Mouse (Mus musculus): ENCODE results near the gene Magix. TPM values are rescaled to one million over a fixed set of nuclear protein-coding genes. Genes with fewer than 3 reads are reported as not detected.

Gene Magix
- polyA plus RNA-seq, 1 experiment from 2014 or later: 0.74 TPM

DNA sequence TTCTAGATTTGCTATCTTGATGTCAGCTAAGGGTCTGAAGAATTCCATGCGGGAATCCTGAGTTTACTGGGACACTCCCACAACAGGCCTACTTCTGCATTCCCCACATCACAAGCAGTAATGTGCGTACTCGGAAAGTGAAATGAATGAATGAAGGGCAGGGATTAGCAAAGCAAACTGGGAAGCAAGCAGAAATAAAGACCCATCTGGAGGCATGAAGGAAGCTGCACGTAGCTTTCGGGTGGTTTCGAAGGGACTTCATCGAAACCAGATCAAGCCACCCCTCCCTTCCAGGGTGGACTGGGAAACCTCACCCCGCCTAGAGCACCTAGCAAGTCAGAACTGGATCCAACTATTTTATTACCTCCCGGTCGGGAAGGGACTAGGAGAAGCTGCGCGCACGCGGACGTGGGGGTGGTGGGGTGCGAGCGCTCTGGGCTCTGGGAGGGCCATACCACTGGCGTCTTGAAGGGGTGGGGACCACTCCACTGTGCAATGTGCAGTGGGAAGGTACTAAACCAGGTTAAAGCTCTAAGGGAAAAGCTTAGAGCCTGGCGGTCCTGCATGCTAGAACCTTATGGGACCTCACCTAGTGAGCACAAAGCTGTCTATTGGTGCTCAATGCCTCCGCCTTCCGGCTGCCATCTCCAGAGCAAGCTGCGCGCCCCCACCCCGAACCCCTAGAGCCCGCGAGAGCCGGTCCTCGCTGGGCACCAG, 6.6 kb downstream of the Magix start:
- peak overlapping the region; percentile 69 for H3K4me2 ChIP-seq (ENCODE audit: low read length)
- H3K4me1 ChIP-seq (ENCODE audit: control insufficient read depth in 2 of 2, insufficient read depth in 2 of 2, low read length in 2 of 2): peaks cover 7 to 9% of the 10 kb centered on the region in 2 experiments; a peak in 2 of 4 replicates
- H3K9ac ChIP-seq (ENCODE audit: low read length): peak overlapping the region; percentile 57
- H3K27ac ChIP-seq (replicated peaks in 1 of 2; ENCODE audit: control insufficient read depth in 1 of 2, insufficient read depth in 1 of 2, low read depth in 2 of 2, low read length in 2 of 2): peak overlapping the region; percentile 22 to 44
- H3K27me3 ChIP-seq (ENCODE audit: control insufficient read depth, insufficient read depth, low read length): no peaks in the 10 kb centered on the region
- peak overlapping the region; percentile 29 to 31 for H3K4me3 ChIP-seq (ENCODE audit: control insufficient read depth in 1 of 2, insufficient read depth in 1 of 2, low read depth in 1 of 2, low read length in 2 of 2)
- ATAC-seq (ENCODE audit: insufficient number of reproducible peaks, insufficient read depth, low FRiP score, low read depth): no peak
- no peaks in the 10 kb centered on the region for H3K9me3 ChIP-seq (ENCODE audit: control insufficient read depth, low read length)
- 21% methylated on average over 28 of the region's 28 CpGs for WGBS
- H3K36me3 ChIP-seq (ENCODE audit: control insufficient read depth, insufficient read depth, low read length): no peaks in the 10 kb centered on the region

DNA sequence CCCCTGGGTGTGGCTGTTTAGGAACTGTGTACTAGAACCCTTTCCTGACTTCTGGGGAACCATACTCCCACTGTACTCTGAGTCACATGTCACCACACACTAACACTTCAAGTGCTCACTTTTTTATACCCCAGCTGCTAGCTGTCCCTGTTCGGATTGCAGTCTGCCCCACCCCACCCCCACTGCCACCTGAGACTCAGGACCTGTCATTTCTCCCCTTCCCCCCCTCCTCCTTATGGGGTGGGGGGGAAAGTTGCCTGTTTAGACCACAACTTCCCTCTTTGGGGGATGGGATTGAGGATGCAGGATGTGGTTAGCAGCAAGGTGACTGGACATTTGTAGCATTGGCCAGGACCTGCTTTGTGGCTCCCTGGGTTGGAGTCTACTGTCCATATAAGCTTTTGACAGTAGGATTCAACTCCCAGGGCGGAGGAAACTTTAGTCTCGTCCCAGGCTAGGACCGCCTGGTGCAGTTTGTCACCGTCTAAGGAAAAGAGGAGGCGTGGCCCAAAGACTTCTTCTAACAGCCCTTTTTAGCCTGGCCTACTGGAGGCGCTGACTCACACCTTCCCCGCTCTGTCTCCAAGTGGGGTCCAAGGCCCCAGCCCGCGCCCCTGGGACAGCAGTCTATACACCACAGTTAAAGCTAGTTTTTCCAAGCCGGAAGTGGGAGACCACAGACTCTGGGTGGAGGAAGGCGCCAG, 7.3 kb downstream of the Magix start:
- ATAC-seq (ENCODE audit: insufficient number of reproducible peaks, insufficient read depth, low FRiP score, low read depth): no peak
- H3K27ac ChIP-seq (replicated peaks in 1 of 2; ENCODE audit: control insufficient read depth in 1 of 2, insufficient read depth in 1 of 2, low read depth in 2 of 2, low read length in 2 of 2): peak overlapping the region; percentile 29 to 44; a peak in 3 of 4 replicates
- peaks cover 4% of the 10 kb centered on the region for H3K36me3 ChIP-seq (ENCODE audit: control insufficient read depth, insufficient read depth, low read length)
- H3K4me2 ChIP-seq (ENCODE audit: low read length): peak overlapping the region; percentile 69
- no peaks in the 10 kb centered on the region for H3K9me3 ChIP-seq (ENCODE audit: control insufficient read depth, low read length)
- no peak overlapping the region; the same call in 1 of the 2 replicates for H3K9ac ChIP-seq (ENCODE audit: low read length)
- no peaks in the 10 kb centered on the region for H3K27me3 ChIP-seq (ENCODE audit: control insufficient read depth, insufficient read depth, low read length)
- peaks cover 7 to 9% of the 10 kb centered on the region in 2 experiments; a peak in 2 of 4 replicates for H3K4me1 ChIP-seq (ENCODE audit: control insufficient read depth in 2 of 2, insufficient read depth in 2 of 2, low read length in 2 of 2)
- 20% methylated on average over 12 of the region's 12 CpGs for WGBS
- H3K4me3 ChIP-seq (ENCODE audit: control insufficient read depth in 1 of 2, insufficient read depth in 1 of 2, low read depth in 1 of 2, low read length in 2 of 2): peak overlapping the region; percentile 29 to 31; a peak in 1 of 4 replicates

DNA sequence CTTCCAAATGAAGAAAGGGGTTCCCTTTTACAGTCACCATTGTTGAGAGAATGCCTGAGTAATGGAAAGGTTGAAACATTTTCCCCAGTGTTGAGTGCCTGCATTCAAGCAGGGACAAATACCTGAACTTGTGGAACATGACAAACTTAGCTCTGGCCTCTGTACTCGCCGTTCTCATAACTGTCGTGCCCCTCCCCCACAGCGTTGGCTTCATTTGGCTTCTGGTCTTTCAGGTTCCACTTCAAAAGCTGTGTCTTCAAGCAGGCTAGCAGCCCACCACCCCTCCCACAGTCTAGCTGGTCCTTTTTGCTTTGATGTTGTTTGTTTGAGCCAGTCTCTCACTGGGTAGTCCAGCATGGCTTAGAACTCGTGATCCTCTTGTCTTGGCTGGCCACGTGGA, 8.3 kb downstream of the Magix start:
- no peak overlapping the region for H3K4me2 ChIP-seq (ENCODE audit: low read length)
- ATAC-seq (ENCODE audit: insufficient number of reproducible peaks, insufficient read depth, low FRiP score, low read depth): no peak
- 37% methylated on average over 6 of the region's 6 CpGs for WGBS
- peaks cover 7 to 9% of the 10 kb centered on the region in 2 experiments; a peak in 2 of 4 replicates for H3K4me1 ChIP-seq (ENCODE audit: control insufficient read depth in 2 of 2, insufficient read depth in 2 of 2, low read length in 2 of 2)
- H3K27me3 ChIP-seq (ENCODE audit: control insufficient read depth, insufficient read depth, low read length): no peaks in the 10 kb centered on the region
- H3K9ac ChIP-seq (ENCODE audit: low read length): no peak overlapping the region
- no peaks in the 10 kb centered on the region for H3K9me3 ChIP-seq (ENCODE audit: control insufficient read depth, low read length)
- H3K36me3 ChIP-seq (ENCODE audit: control insufficient read depth, insufficient read depth, low read length): peaks cover 9% of the 10 kb centered on the region
- no peak overlapping the region for H3K27ac ChIP-seq (replicated peaks in 1 of 2; ENCODE audit: control insufficient read depth in 1 of 2, insufficient read depth in 1 of 2, low read depth in 2 of 2, low read length in 2 of 2)
- H3K4me3 ChIP-seq (ENCODE audit: control insufficient read depth in 1 of 2, insufficient read depth in 1 of 2, low read depth in 1 of 2, low read length in 2 of 2): no peak overlapping the region

DNA sequence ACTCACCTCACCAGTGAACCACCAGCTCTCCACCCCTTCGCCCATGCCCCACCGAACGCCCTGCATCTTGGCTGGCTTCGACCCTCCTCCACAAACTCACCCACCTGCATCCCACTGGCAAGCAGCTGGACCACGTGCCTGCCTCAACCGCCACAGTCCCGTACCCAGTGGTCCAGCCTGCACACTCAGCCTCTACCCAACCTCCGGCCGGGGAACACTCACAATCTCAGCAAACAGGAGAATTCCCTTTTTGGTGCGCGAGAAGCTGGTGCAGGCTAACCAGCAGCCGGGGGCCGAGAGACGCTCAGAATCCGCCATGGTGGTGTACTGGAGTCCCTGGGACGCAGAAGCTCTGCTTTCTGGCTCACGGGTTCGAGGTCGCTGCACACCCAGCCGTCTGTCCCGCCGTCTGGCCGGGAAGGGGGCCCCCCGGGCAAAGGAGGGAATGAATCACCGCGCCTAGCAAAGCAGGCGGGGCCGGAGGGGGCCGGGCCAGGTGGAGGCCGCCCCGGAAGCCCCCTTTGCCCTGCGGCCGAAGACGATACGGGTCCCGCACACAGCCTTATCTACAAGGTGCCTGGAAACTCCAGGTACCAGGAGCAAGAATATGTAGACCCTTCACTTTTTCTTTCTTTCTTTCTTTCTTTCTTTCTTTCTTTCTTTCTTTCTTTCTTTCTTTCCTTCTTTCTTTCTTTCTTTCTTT, 10.0 kb downstream of the Magix start, which contains the start of gene Plp2:
Gene Plp2 (minus strand): TSS at position 470 of the 703 bp plus-strand sequence.
- Histone ChIP-seq H3K4me2 (ENCODE audit: low read length) (peak within 1 kb of the TSS; percentile 60), H3K27ac (replicated peaks in 1 of 2; ENCODE audit: control insufficient read depth in 1 of 2, insufficient read depth in 1 of 2, low read depth in 2 of 2, low read length in 2 of 2) (peak within 1 kb of the TSS; percentile 80 to 84), H3K27me3 (ENCODE audit: control insufficient read depth, insufficient read depth, low read length) (no peaks in the 10 kb centered on the region), H3K4me3 (ENCODE audit: control insufficient read depth in 1 of 2, insufficient read depth in 1 of 2, low read depth in 1 of 2, low read length in 2 of 2) (peak within 1 kb of the TSS; percentile 56 to 76), H3K4me1 (ENCODE audit: control insufficient read depth in 2 of 2, insufficient read depth in 2 of 2, low read length in 2 of 2) (peaks cover 7 to 9% of the 10 kb centered on the region in 2 experiments; a peak in 2 of 4 replicates), H3K36me3 (ENCODE audit: control insufficient read depth, insufficient read depth, low read length) (peaks cover 25% of the 10 kb centered on the region), H3K9me3 (ENCODE audit: control insufficient read depth, low read length) (no peaks in the 10 kb centered on the region), H3K9ac (ENCODE audit: low read length) (peak within 1 kb of the TSS; percentile 78)
- 23% methylated on average over 31 of the region's 36 CpGs for WGBS
- peak; percentile 49 for ATAC-seq (ENCODE audit: insufficient number of reproducible peaks, insufficient read depth, low FRiP score, low read depth)

DNA sequence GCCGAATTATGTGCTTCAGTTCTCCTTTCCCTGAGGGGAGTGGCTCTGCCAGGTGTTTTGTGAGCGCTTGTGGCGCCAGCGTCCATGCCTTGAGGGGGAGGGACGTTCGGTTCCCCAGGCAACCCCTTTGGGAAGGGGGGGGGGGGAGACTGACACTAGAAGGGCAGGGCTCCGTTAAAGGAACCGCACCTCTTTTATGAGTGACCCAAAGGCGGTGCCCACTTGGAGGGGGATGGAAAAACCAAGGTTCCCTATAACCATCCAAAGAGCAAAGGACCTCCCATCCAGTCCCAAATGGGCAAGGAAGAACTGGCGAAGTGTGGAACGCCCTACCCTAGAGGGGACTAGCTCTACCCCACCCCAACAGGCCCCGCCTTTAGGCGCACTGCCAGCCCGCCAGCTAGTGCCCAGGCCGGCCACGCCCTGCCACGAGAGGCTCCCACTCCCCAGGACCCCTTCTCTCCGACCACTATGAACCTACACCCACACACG, 10.6 kb downstream of the Magix start:
- 25% methylated on average over 16 of the region's 19 CpGs for WGBS
- no peaks in the 10 kb centered on the region for H3K9me3 ChIP-seq (ENCODE audit: control insufficient read depth, low read length)

DNA sequence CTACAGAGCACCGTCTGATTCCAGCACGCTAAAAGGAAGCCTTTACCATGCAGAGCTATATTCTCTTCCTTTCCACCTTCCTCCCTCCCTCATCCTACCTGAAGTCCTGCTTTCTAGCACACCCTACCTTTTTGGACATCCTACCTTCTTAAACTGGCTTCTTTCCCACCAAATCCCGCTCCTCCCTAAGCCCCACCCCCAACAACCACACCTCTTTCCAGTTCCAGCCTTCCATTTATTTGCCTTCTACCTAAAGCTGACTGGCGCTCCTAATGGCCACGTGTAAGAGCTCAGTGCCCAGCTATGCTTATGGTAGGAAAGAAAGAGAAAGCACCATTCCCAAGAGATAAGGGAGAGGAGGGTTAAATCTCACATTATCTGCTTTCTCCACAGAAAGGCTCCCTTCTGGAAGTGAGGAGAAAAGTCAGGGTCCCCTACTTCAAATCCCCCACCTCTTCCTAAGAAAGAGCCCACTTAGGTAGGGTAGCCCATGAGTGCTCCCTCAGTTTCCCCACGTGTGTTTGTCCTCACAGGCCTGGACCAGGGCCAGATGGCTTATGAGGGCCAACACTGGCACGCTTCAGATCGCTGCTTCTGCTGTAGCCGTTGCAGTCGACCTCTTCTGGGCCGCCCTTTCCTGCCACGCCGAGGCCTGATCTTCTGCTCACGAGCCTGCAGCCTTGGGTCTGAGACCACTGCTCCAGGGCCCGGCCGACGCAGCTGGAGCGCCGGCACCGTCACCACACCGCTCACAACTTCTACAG, 15.1 kb downstream of the Magix start:
- Histone ChIP-seq H3K4me2 (ENCODE audit: low read length) (no peak overlapping the region), H3K4me1 (ENCODE audit: control insufficient read depth in 2 of 2, insufficient read depth in 2 of 2, low read length in 2 of 2) (no peaks in the 10 kb centered on the region), H3K27ac (replicated peaks in 1 of 2; ENCODE audit: control insufficient read depth in 1 of 2, insufficient read depth in 1 of 2, low read depth in 2 of 2, low read length in 2 of 2) (no peak overlapping the region), H3K27me3 (ENCODE audit: control insufficient read depth, insufficient read depth, low read length) (no peaks in the 10 kb centered on the region), H3K4me3 (ENCODE audit: control insufficient read depth in 1 of 2, insufficient read depth in 1 of 2, low read depth in 1 of 2, low read length in 2 of 2) (no peak overlapping the region), H3K36me3 (ENCODE audit: control insufficient read depth, insufficient read depth, low read length) (peaks cover 33% of the 10 kb centered on the region), H3K9me3 (ENCODE audit: control insufficient read depth, low read length) (no peaks in the 10 kb centered on the region), H3K9ac (ENCODE audit: low read length) (no peak overlapping the region)
- no peak for ATAC-seq (ENCODE audit: insufficient number of reproducible peaks, insufficient read depth, low FRiP score, low read depth)
- WGBS: 67% methylated on average over 21 of the region's 21 CpGs

More for the DNA sequence above, 10.6 kb downstream of the Magix start:
- peak overlapping the region; percentile 78 for H3K9ac ChIP-seq (ENCODE audit: low read length)
- H3K4me3 ChIP-seq (ENCODE audit: control insufficient read depth in 1 of 2, insufficient read depth in 1 of 2, low read depth in 1 of 2, low read length in 2 of 2): peak overlapping the region; percentile 56 to 76
- no peaks in the 10 kb centered on the region for H3K27me3 ChIP-seq (ENCODE audit: control insufficient read depth, insufficient read depth, low read length)
- peaks cover 7 to 9% of the 10 kb centered on the region in 2 experiments; a peak in 2 of 4 replicates for H3K4me1 ChIP-seq (ENCODE audit: control insufficient read depth in 2 of 2, insufficient read depth in 2 of 2, low read length in 2 of 2)
- peak overlapping the region; percentile 60 for H3K4me2 ChIP-seq (ENCODE audit: low read length)
- H3K36me3 ChIP-seq (ENCODE audit: control insufficient read depth, insufficient read depth, low read length): peaks cover 29% of the 10 kb centered on the region
- H3K27ac ChIP-seq (replicated peaks in 1 of 2; ENCODE audit: control insufficient read depth in 1 of 2, insufficient read depth in 1 of 2, low read depth in 2 of 2, low read length in 2 of 2): peak overlapping the region; percentile 80 to 84
- peak; percentile 70 for ATAC-seq (ENCODE audit: insufficient number of reproducible peaks, insufficient read depth, low FRiP score, low read depth)
